Mouse (Mus musculus) hindbrain, embryonic 11.5 days (tissue): ENCODE measurements around the gene Enpp6. TPM values are rescaled to one million over a fixed set of nuclear protein-coding genes. Genes with fewer than 3 reads are reported as not detected.

ENCODE experiments used
- polyA plus RNA-seq: library from polyadenylated mRNA; unstranded; fragments of >200 nt; fragmentation: Nextera tagmentation; extraction: Ambion mirVana; gene quantifications from 2 replicates; pipeline ENCODE4 v1.2.1, GENCODE M21; 2014

Enpp6 gene
- polyA plus RNA-seq, 1 experiment from 2014 or later, result 0.48 TPM

Other genes with a start within 250 kb of the Enpp6 start
- gene Irf2, start 247.2 kb upstream of the Enpp6 start, polyA plus RNA-seq, result 11.1 and 14.3 TPM in 2 replicates